Mouse (Mus musculus): ENCODE data around the gene Cd52. TPM values are rescaled to one million over a fixed set of nuclear protein-coding genes. Genes with fewer than 3 reads are reported as not detected.

Gene Cd52
- polyA plus RNA-seq, 1 experiment from 2014 or later = 114 TPM

DNA sequence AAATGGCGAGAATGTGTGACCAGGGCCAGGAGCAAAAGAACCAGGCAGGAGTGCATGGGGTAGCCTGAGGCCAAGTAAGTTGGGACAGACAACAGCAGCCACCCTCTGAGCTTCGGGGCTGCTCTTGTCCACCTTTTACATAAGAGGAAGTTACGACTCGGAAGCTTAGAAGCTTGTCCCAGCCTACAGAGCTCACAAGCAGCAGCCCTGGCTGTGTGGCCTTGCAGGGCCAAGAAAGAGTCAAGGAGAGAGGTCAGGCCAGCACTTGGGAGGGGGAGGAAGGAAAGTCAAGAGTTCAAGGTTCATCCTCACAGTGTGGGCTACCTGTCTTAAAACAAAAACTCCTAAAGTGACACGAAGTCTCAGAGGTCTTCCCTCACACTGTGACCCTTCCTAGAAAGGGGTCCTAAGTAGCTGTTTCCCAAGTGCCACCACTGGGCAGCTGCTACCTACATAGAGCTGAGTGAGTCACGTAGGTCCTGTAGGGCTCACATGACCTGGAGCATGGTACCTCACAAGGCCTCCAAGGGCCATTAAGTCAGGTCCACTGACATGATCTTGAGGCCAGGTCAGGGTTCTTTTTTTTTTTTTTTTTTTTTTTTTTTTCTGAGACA, 25.4 kb upstream of the Cd52 start:
- Histone ChIP-seq H3K9ac (replicated peaks) (no peak overlapping the region), H3K4me2 (ENCODE audit: low read depth, low read length) (no peak overlapping the region), H3K4me3 (ENCODE audit: low read depth, low read length) (no peak overlapping the region), H3K27me3 (ENCODE audit: insufficient read depth, low read length) (no peaks in the 10 kb centered on the region), H3K4me1 (ENCODE audit: insufficient read depth) (peaks cover 47% of the 10 kb centered on the region), H3K36me3 (replicated peaks; ENCODE audit: insufficient read depth, low read length) (no peaks in the 10 kb centered on the region), H3K9me3 (ENCODE audit: low read length) (no peaks in the 10 kb centered on the region), H3K27ac (ENCODE audit: low read depth) (peak overlapping the region; percentile 72)
- ATAC-seq (no peak), DNase-seq (no peak)
- TF ChIP-seq CTCF (IDR thresholded peaks at IDR 0.05; ENCODE audit: low read depth) (no peak), EP300 (IDR thresholded peaks at IDR 0.05; ENCODE audit: low read depth) (no peak)
- WGBS (ENCODE audit: insufficient replicate concordance) = 41% methylated on average over 6 of the region's 6 CpGs

DNA sequence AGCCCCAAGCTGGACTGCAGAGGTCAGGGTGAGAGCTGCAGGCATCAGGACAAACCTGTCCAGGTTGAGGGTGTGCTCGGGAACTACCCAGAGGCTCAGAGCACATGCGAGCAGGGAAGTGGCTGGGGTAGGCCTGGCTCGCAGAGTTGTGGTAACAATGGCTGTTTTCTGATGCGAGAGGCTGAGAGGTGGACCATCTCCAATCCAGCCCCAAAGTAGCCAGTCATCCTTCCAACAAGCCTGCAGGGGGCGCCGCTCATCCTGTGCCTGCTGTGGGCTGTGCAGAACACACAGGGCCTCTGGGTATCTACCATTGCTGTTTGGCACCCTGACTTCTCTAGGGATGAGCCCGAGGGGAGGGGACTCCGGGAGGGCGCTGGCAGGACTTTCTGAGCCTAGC, 24.8 kb upstream of the Cd52 start:
- Histone ChIP-seq H3K9me3 (ENCODE audit: low read length) (no peaks in the 10 kb centered on the region), H3K9ac (replicated peaks) (no peak overlapping the region), H3K27ac (ENCODE audit: low read depth) (peak overlapping the region; percentile 72), H3K4me2 (ENCODE audit: low read depth, low read length) (no peak overlapping the region), H3K4me3 (ENCODE audit: low read depth, low read length) (no peak overlapping the region), H3K4me1 (ENCODE audit: insufficient read depth) (peaks cover 46% of the 10 kb centered on the region), H3K27me3 (ENCODE audit: insufficient read depth, low read length) (no peaks in the 10 kb centered on the region), H3K36me3 (replicated peaks; ENCODE audit: insufficient read depth, low read length) (no peaks in the 10 kb centered on the region)
- 61% methylated on average over 9 of the region's 9 CpGs for WGBS (ENCODE audit: insufficient replicate concordance)
- ATAC-seq (0 out of 2 replicates have a peak, but pooled peaks have one; percentile 13), DNase-seq (peak; percentile 72)
- TF ChIP-seq EP300 (IDR thresholded peaks at IDR 0.05; ENCODE audit: low read depth) = no peak
- TF ChIP-seq CTCF (IDR thresholded peaks at IDR 0.05; ENCODE audit: low read depth) = peak; percentile 74

DNA sequence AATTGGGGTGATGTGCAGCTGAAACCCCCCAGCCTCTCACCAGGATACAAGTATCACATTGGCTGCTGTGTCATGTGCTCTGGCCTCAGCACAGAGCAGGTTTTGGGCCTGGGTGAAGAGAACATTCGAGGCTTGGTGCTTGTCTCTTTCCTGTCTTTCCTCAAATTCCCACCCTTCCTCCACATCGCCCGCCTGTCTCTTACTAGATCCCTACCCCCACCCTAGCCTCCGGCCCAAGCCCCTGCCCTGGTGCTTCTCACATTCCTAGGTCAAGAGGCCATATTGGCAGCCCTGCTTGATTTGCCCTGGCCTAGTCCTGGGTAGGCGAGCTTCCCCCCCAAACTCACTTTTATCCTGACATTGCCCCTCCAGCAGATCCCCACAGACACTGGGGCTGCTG, 24.2 kb upstream of the Cd52 start:
- no peak for DNase-seq
- Histone ChIP-seq H3K4me2 (ENCODE audit: low read depth, low read length) (no peak overlapping the region), H3K9me3 (ENCODE audit: low read length) (no peaks in the 10 kb centered on the region), H3K9ac (replicated peaks) (no peak overlapping the region), H3K36me3 (replicated peaks; ENCODE audit: insufficient read depth, low read length) (no peaks in the 10 kb centered on the region), H3K27me3 (ENCODE audit: insufficient read depth, low read length) (no peaks in the 10 kb centered on the region), H3K27ac (ENCODE audit: low read depth) (peak overlapping the region; percentile 69; the same call in 1 of the 2 replicates), H3K4me3 (ENCODE audit: low read depth, low read length) (no peak overlapping the region), H3K4me1 (ENCODE audit: insufficient read depth) (peaks cover 41% of the 10 kb centered on the region)
- no peak for ATAC-seq
- 75% methylated on average over 5 of the region's 5 CpGs for WGBS (ENCODE audit: insufficient replicate concordance)
- TF ChIP-seq CTCF (IDR thresholded peaks at IDR 0.05; ENCODE audit: low read depth) = no peak
- TF ChIP-seq EP300 (IDR thresholded peaks at IDR 0.05; ENCODE audit: low read depth) = no peak

DNA sequence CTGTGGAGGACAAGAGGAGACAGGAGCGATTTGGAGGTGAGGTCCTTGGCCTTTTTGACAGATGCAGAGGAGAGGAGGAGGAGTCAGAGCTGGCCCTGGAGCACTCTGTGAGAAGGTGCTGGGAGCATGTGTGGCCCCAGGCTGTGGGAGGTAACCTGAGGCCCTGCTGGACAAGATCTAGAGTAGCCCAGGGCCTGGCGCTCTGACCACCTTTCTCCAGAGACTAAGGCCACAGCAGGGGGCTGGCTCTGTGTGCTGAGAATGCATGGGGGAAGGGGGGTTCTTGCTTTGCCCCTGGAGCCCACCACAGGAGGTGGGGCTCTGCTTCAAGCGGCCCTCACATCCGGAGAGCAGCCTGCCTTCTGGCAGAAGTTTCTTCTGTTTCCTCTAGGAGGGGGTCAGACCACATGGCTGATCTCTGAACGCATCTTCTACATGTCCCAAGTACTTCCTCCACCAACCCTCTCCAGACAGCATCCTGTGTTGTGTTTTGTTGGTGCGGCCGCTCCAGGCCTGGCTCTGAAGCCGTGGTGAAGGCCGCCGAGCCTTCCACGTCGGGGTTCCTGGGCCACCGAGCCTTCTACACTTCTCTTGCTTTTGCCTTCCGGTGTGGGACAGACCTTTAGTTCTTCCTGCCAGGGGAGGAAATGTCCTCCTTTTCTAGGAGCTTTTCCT, 23.4 kb upstream of the Cd52 start:
- no peak overlapping the region for H3K4me2 ChIP-seq (ENCODE audit: low read depth, low read length)
- no peak overlapping the region for H3K9ac ChIP-seq (replicated peaks)
- DNase-seq (no peak), ATAC-seq (peak; percentile 12; the same call in 1 of the 2 replicates)
- H3K4me1 ChIP-seq (ENCODE audit: insufficient read depth) = peaks cover 42% of the 10 kb centered on the region
- no peak overlapping the region for H3K4me3 ChIP-seq (ENCODE audit: low read depth, low read length)
- TF ChIP-seq CTCF (IDR thresholded peaks at IDR 0.05; ENCODE audit: low read depth) = no peak
- TF ChIP-seq EP300 (IDR thresholded peaks at IDR 0.05; ENCODE audit: low read depth) = no peak
- peak overlapping the region; percentile 69 for H3K27ac ChIP-seq (ENCODE audit: low read depth)
- WGBS (ENCODE audit: insufficient replicate concordance) = 34% methylated on average over 14 of the region's 14 CpGs
- no peaks in the 10 kb centered on the region for H3K27me3 ChIP-seq (ENCODE audit: insufficient read depth, low read length)
- no peaks in the 10 kb centered on the region for H3K36me3 ChIP-seq (replicated peaks; ENCODE audit: insufficient read depth, low read length)
- H3K9me3 ChIP-seq (ENCODE audit: low read length) = no peaks in the 10 kb centered on the region

DNA sequence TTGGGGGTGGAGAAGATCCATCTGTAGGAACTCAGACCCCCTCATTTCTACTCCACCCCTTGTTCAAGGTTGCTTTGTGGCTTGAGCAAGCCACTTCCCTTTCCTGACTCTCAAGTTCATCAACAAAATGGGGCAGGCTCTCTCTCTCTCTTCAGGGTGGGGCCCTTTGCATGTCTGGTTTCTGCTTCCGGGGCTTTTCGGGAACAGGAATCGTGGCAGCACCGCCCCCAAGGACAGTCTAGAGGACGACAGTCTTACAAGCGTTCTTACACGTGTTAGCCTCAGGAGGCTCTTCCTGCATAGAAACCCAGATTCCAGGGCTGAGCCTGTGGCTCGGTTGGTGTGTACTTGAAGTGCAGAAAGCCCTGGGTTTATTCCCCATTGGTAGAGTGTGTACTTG, 22.1 kb upstream of the Cd52 start:
- no peak overlapping the region for H3K4me3 ChIP-seq (ENCODE audit: low read depth, low read length)
- WGBS (ENCODE audit: insufficient replicate concordance) = 30% methylated on average over 8 of the region's 8 CpGs
- DNase-seq = peak; percentile 75
- no peaks in the 10 kb centered on the region for H3K36me3 ChIP-seq (replicated peaks; ENCODE audit: insufficient read depth, low read length)
- no peaks in the 10 kb centered on the region for H3K27me3 ChIP-seq (ENCODE audit: insufficient read depth, low read length)
- peaks cover 46% of the 10 kb centered on the region for H3K4me1 ChIP-seq (ENCODE audit: insufficient read depth)
- H3K9ac ChIP-seq (replicated peaks) = no peak overlapping the region
- peak; percentile 59 for ATAC-seq
- H3K9me3 ChIP-seq (ENCODE audit: low read length) = no peaks in the 10 kb centered on the region
- 0 out of 2 replicates have a peak, but pooled peaks have one; percentile 46 for TF ChIP-seq EP300 (IDR thresholded peaks at IDR 0.05; ENCODE audit: low read depth)
- peak; percentile 24; the same call in 1 of the 2 replicates for TF ChIP-seq CTCF (IDR thresholded peaks at IDR 0.05; ENCODE audit: low read depth)
- peak overlapping the region; percentile 77 for H3K27ac ChIP-seq (ENCODE audit: low read depth)
- no peak overlapping the region for H3K4me2 ChIP-seq (ENCODE audit: low read depth, low read length)

DNA sequence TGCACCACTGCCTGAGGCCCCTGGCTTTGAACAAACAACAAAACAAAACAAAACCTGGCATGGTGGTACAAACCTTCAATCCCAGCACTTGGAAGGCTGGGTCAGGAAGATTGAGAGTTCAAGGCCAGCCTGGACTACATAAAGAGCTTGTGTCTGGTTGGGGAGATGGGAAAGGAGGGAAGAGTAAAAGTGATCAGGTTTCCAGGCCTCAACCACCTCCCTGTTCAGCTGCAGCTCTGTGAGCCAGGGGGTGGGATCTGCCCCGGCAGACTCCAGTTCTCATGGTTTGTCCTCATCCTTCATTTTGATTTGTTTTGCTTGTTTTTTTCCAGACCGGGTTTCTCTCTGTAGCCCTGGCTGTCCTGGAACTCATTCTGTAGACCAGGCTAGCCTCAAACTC, 21.6 kb upstream of the Cd52 start:
- Histone ChIP-seq H3K36me3 (replicated peaks; ENCODE audit: insufficient read depth, low read length) (no peaks in the 10 kb centered on the region), H3K4me2 (ENCODE audit: low read depth, low read length) (no peak overlapping the region), H3K4me1 (ENCODE audit: insufficient read depth) (peaks cover 46% of the 10 kb centered on the region), H3K27me3 (ENCODE audit: insufficient read depth, low read length) (no peaks in the 10 kb centered on the region), H3K9me3 (ENCODE audit: low read length) (no peaks in the 10 kb centered on the region), H3K4me3 (ENCODE audit: low read depth, low read length) (no peak overlapping the region), H3K9ac (replicated peaks) (no peak overlapping the region), H3K27ac (ENCODE audit: low read depth) (peak overlapping the region; percentile 77)
- WGBS (ENCODE audit: insufficient replicate concordance) = 44% methylated on average over 2 of the region's 2 CpGs
- TF ChIP-seq EP300 (IDR thresholded peaks at IDR 0.05; ENCODE audit: low read depth) (no peak), CTCF (IDR thresholded peaks at IDR 0.05; ENCODE audit: low read depth) (no peak)
- DNase-seq (no peak), ATAC-seq (no peak)

All from liver, postnatal 0 days (tissue).